Mouse (Mus musculus): Measurements from ENCODE around the gene Psmb11. TPM values are rescaled to one million over a fixed set of nuclear protein-coding genes. Genes with fewer than 3 reads are reported as not detected.

Psmb11 gene
- under 1 TPM in 1 of 2 experiments, not detected in 1; 0.07 TPM for total RNA-seq (2021)

DNA sequence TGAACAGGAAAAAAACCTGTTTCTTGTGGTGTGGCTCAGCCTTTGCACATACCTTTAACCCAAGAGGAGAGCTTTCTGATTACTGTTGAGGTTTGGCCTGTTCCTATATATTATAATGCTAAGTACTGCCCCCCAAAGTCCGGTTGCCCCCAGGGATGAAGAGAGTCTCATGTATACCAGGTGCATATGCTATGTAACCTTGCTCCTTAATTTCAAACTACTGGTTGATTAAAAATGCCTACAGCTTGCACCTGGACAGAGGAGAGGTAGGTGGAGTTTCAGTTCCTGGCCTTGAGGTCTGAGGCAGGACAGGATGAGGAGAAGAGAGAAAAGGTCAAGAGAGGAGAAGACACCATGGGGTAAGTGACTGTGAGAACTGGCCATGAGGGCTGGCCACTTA lies at the start of gene Psmb11:
TSS of gene Psmb11 (plus strand) at position 301 of the 400 bp plus-strand sequence.
- intact Hi-C loops (cut with DNase I), result no loop called here
- no peak for DNase-seq (ENCODE audit: low spot score in 2 of 2)

DNA sequence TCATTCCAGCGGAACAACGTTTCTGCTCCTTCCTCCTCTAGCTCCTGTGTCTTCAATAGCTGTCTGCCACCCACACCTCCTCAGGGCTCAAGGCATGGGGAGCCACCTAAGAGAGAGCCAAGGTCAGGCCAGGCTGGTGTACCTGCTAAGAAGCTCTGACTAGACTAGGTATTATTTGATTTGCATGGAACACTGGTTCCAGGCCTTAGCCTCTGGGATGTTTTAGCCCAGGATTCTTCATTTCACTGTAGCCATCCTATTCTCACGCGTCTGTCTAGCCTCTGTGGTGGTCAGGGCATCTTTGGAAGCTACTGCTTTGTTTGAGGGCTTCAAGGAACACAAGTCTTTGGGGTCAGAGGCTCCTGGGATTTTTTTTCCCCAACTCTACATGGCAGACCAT lies 49.1 kb upstream of the Psmb11 start:
- intact Hi-C loops (cut with DNase I), result no loop called here

DNA sequence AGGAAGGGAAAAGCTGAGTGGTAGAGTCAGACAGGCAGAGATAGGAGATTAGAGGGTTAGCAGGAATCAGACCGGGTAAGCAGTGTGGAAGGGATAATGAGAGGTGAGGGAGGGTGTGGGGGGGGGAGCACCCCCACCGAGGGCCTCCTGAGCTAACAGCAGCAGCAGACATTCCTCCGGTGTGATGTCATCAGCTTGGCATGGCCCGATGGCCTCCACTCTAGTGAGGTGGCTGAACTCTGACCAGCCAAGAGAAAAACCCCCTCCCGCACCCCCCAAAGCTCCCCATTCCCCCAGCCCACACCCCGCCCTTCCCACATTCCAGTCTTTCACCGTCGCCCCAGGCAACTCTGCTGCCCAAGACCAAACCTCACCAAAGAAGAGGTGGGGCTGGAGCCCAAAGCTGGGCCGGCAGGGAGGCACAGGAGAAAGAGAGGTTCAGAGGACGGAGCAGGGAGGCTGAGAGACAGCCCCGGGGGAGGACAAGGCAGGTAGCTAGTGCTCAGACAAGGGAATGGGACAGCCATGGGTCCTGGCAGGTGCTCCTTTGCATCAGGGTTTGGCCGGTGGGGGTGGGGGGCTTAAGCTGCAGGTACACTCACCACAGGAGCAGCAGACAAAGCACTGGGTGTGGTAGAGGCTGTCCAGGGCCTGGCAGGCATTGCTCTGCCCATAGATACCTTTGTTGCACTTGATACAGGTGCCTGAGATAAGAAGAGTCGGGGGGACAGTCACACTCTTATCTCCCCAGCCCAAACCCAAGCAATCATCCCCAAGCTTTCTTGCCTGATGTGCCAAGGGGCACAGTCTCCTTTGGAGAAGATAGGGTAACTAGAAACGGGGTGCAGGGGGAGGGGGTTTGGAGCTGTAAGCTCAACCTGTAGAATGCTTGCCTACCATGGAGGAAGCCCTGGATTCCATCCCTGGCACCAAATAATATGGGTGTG lies 48.2 kb upstream of the Psmb11 start:
- intact Hi-C loops (cut with DNase I), result no loop called here
- DNase-seq (ENCODE audit: low spot score in 2 of 2), result no peak

More for the DNA sequence above, 49.1 kb upstream of the Psmb11 start:
- no peak for DNase-seq (ENCODE audit: low spot score in 2 of 2)

DNA sequence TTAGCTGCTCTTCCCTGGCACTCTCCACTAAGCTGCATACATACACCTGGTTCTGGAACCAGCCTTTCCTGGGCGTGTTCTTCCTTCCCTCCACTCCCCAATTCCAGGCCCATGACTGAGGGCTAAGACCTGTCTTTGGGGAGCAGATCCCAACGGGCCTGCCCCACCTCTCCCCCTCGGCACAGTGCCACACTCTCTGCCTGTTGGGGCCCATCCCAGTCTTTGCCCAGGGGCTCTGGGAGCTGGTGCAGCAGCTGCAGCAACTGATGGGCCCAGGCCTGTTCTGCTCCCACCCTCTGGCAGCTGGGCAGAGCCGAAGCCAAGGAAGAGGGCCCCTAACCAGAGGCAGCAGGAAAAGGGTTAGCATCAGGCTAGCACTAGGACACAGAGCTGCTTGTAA lies 47.0 kb upstream of the Psmb11 start:
- intact Hi-C loops (cut with DNase I), result no loop called here

DNA sequence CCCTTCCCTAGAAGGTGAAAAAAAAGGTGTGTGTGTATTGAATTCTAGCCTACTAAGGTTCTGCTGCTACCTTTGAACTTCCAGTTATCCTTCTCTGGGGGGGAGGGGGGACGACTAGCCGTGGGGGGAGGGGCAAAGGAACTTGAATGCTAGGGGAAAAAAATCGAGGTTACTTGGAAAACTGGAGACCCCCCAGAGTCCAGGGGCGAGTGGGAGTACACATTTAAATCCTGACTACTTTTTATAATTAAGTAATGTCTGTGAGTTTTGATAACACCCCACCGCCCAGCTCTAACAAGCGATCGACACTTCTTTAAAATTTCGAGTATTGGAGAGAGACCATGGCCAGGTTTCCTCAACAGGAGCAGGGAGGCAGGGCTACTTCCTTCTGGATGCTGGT lies 46.2 kb upstream of the Psmb11 start:
- intact Hi-C loops (cut with DNase I), result no loop called here

More for the DNA sequence above, 47.0 kb upstream of the Psmb11 start:
- DNase-seq (ENCODE audit: low spot score in 2 of 2), result no peak

DNA sequence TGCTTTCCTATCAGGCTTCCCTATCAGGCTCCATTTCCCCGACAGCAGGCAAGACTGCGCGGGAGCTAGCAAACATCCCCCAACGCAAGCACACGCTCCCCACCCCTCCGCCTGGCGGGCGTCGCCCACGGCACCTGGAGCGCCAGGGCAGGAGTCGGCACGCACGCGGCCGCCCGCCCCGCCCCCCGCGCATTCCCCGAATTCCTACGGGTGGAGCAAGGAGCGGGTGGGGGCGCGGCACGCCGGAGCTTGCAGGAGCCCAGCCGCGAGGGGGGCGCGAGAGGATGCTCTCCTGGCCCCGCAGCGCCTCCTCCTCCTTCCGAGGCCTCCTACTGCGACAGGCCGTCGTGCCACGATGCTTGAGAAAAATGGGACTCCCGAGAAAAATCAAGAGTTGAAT lies 45.6 kb upstream of the Psmb11 start:
- DNase-seq (ENCODE audit: low spot score in 2 of 2), result no peak
- intact Hi-C loops (cut with DNase I), result no loop called here

More for the DNA sequence above, 46.2 kb upstream of the Psmb11 start:
- no peak for DNase-seq (ENCODE audit: low spot score in 2 of 2)

DNA sequence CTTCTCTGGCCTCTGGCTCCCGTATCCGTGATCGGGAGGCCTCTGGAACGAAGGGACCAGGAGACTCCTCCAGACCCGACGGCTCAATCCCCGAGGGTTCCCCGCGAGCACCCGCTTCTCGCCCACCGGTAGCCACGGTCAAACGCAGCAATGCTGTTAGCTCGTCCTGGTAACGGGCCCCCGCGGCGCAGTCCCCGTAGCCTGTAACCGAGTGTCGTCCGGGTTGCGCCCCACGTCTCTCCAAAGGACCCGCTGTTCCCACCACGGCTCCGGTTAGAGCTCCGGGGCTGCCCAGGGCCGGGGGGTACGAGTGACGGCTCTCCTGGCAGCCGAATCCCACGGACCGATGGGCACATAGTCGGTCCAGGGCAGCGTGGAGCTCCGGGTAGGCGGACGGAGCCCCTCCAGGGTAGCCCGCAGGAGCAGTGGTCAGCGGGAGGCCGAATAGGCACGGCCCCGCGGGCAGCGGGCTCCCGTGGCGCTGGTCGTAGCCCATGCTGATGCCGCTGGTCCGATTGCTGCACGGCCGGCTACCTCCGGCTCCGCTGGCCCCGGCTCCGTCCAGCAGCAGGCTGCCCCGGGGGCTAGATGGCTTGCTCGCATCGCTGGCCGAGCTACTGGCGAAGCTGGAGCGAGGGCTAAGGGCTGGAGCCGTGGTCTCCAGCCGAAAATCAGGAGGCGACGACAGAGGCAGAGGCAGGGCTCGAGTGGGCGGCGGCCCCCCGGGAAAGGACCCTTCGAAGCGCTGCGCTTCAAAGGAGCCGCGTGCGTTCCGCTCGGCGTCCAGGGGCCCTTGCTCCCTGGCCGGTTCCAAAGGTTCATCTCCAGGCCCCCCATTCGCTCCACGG lies 44.8 kb upstream of the Psmb11 start:
- intact Hi-C loops (cut with DNase I), result no loop called here
- DNase-seq (ENCODE audit: low spot score in 2 of 2), result no peak

DNA sequence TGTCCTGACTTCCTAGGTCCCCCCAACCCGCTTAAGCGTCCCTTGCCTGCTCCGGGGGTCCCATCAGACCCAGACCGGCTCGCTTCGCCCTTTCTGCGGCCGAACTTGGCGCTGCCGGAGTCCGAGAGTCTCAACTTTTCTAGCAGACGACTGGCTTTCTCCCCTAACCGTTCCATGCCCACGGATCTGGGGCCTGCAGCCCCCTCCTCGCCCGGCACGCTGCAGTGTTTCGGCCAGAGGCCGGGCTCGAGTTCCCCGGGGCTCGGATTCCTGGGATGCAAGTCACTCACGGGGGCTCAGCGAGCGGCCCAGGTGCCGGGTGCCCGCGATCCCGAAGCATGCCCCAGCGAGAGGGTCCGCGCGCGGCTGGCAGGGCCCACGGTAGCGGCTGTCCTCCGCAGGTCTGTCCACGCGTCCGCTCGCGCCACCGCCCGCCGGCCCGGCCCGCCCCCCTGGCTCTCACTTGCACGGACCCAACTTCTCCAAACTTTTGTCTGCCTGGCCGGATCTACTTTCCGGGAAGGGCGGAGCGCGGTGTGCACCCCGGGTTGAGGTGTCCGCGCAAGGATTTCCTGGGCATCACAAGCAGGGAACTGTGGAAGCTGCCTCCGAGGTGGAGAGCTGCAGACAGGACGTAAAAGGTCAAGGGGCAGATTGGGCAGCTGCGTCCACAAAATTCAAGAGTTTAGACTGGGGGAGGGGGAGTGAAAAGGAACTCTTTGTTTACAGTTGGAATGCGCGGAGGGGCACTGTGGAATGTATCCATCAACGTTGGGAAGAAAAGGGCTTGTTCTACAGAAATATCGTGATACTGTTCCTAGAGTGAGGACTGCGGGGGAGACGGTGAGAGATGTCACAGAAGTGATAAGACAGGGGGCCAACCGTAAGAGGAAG lies 43.9 kb upstream of the Psmb11 start, which contains the start of gene Ajuba:
TSS of gene Ajuba (minus strand) at position 470 of the 894 bp plus-strand sequence.
- intact Hi-C loops (cut with DNase I), result no loop called here

DNA sequence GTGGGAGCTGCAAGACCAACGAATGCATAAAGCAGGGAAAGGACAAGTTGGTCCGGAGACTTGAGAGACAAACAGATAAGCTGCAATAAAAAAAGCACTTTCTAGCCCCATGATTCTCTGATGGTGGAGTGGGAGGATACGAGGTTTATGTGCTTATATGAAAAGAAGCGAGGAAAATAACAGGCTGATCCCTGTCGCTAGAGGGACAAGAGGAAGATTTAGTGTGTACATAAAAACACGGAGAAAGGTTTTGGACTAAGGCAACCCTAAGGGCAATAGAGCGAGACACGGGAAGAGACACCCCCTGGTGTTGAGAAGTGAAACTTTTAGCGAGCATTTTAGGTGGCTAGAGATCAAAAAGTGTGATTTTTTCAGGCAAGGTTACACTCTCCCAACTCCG lies 43.2 kb upstream of the Psmb11 start:
- peak in 1 of 2 experiments; percentile 28 for DNase-seq (ENCODE audit: low spot score in 2 of 2)
- intact Hi-C loops (cut with DNase I), result no loop called here

More for the DNA sequence above, 43.9 kb upstream of the Psmb11 start, which contains the start of gene Ajuba:
- peak; percentile 62 to 71 for DNase-seq (ENCODE audit: low spot score in 2 of 2)

DNA sequence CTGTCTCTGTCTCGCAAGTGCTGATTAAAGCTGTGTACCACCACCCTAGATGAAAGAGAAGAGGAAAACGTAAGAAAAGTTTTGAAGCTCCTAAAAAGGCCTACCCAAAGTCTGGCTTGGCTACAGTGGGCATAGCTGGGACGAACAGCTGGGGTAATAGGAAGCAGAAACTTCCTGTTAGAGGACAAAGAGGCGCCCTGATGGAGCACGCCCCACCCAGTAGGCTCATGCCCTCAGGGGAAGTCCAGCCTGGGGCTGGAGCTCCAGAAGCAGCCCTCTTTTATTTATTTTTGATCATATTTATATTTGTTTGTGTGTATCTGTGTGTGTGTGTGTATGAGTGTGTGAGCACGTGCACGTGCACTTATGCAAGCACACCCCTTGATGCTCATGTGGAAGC lies 41.6 kb upstream of the Psmb11 start:
- intact Hi-C loops (cut with DNase I), result no loop called here
- DNase-seq (ENCODE audit: low spot score in 2 of 2), result no peak

DNA sequence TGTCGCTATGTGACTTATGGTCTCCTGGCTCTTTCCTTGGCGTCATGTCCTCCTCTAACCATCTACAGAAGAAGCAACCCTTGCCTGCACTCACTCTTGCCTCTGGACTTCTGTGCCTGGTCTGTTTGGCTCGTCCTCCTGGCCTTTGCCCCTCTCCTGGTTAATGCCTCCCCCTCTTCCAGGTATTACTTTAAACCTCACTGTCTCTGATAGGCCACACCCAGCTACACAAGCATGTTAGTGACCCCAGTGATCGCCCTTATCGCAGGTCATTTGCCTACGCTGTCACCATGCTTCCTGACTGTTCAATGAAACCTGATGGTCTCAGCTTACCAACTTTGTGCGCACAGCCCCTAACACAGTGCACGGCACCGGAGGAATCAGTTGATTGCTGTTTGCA lies 38.7 kb upstream of the Psmb11 start:
- intact Hi-C loops (cut with DNase I), result loop anchor here (2.0 kb wide), 1 partner anchor 58 kb away; the partner anchor contains the start of genes Cdh24 and Gm17606
- DNase-seq (ENCODE audit: low spot score in 2 of 2), result no peak

DNA sequence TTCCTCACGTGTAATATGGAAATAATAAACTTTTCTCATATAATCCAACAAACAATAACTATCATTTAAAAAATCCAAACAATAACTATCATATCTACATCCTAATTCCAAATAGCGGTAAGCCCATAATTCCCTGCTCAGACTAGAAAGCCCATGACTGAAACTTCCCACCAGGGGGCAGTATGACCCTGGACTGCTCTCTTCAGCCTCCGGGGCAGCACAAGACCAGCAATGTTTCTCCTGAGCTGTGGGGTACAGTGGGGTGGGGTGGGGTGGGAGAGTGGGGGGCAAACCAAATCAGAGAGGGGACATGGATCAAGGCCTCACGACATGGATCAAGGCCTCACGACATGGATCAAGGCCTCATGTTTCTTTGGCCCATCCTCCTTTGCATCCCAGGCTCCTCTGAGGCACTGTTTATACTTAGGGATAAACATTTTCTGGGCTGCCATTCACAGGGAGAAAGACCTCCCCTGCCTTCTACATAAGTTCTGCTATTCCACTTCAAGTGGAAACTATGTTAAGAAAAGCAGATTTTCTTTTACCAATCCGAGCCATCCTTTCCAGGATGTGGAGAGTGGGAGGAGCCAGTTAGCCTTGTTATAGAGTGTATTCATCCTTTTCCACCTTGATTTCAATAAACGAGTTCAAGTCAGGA lies 37.4 kb upstream of the Psmb11 start:
- peak in 1 of 2 experiments; percentile 66 for DNase-seq (ENCODE audit: low spot score in 2 of 2)
- intact Hi-C loops (cut with DNase I), result loop anchor here (2.0 kb wide), 1 partner anchor 57 kb away; the partner anchor contains the start of genes Cdh24 and Gm17606

DNA sequence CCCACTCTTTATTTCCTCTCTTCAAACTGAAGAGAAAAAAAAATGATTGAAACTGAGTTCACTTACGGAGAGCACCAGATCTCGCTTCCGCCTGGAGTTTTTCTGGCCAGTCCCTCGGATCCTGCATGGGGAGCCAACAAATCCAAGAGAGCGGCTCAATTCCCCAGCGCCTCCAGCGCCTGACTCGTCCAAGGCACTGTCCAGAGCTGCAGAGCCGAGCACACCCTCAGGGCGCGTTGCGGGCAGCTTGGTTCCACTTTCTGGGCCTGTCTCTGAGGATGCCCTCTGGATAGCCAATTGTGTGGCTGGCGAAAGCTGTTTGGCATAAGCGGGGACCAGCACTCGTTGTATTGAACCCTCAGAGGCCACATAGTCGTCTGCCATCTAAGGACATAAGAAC lies 30.2 kb upstream of the Psmb11 start:
- intact Hi-C loops (cut with DNase I), result no loop called here
- DNase-seq (ENCODE audit: low spot score in 2 of 2), result no peak

DNA sequence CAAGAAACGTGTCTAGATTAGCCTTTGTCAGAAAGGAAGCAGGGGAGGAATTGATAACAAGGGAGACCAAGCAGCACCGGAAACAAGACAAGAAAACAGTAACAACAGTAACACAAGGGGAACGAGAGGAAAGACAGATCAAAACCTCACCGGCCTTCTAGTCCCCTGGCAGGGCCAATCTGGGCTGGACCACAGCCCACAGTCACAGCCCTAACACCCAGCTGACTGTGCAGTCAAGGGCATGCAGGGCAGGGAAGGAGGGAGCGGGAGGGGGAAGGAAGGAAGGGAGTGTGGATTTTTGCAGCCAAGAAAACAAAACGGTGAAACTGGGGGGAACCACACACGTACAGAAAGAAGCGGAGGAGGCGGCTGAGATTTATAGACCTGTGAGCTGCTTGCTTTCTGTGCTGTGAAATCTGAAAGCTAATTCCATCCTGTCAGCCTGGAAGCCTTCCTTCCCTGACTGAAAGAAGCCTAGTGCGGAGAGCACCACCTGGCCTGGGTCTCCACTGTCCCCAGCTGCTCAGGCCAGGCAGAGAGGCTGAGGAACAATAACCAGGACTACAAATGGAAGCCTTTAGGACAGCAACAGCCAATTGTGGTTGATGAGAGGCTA lies 28.8 kb upstream of the Psmb11 start:
- peak; percentile 54 to 91 for DNase-seq (ENCODE audit: low spot score in 2 of 2)

DNA sequence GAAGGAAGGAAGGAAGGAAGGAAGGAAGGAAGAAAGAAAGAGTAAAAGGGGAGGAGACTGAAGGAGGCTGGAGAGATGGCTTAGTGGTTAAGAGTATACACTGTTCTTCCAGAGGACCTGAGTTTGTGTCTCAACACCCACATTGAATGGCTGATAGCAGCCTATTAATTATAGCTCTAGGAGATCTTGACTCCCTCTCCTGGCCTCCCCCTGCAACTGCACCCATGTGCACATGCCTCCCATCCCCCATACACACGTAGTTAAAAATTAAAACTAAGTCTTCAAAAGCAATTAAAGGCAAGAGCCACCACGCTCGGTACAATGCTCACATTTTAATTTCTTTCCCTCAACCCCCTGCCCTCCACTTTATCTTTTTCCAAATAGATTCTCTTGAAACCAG lies 27.2 kb upstream of the Psmb11 start:
- intact Hi-C loops (cut with DNase I), result no loop called here
- DNase-seq (ENCODE audit: low spot score in 2 of 2), result no peak

More for the DNA sequence above, 28.8 kb upstream of the Psmb11 start:
- intact Hi-C loops (cut with DNase I), result no loop called here

DNA sequence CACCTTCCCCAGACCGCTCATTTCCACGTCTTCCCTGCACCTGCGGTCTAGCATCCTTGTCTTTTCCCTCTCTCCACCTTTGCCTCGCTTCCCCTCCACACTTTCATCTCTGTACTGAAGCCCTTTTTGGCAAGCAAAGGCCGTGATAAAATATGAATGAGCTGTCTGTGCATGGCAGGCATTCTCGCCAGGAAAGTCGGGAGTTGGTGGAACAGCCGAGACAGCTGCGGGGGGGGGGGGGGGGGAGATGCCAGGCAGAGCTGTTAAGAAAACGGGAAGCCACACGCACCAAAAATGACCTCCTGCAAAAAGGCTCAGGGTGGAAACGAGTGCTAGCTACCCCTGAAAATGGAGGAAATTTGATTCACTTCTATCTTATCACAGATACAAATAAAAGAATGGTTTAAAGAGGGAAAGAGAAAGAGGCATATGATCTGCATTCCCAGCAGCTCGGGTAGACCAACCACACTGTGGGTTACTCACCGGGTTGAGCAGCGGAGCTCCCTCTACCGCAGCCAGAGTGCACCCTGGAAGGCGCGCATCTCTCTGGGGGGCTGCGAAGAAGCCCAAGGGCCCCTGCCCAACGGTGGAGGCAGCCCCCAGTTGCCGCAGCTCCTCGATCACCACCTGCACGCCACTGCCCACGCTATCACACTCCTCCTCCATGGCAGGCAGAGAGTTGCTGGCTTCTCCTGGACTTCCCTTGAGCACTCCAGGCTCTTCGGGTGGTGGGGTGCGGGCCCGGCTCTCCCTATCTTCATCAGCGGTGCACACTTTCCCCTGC lies 26.4 kb upstream of the Psmb11 start:
- intact Hi-C loops (cut with DNase I), result no loop called here
- DNase-seq (ENCODE audit: low spot score in 2 of 2), result peak in 1 of 2 experiments; percentile 83

DNA sequence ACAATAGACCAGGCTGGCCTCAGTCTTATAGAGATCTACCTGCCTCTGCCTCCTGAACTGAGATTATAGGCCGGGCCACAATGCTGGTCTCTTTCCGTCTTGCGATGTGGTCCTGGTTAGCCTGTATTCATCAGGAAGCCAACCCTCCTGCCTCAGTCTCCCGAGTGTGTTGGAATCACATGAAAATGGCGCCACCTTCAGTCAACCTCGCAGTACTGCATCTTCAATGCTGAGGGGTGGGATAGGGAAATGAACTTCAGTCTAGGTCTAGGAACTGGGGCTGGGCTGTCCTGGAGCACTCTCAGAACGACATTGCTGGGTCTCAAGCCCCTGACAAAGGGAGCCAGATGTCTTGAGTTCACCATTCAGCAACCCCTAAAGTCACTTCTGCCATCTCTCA lies 24.1 kb upstream of the Psmb11 start:
- DNase-seq (ENCODE audit: low spot score in 2 of 2), result no peak
- intact Hi-C loops (cut with DNase I), result no loop called here
